14 mouse cellular contexts compared by ENCODE assay signal in the genomic region with DNA sequence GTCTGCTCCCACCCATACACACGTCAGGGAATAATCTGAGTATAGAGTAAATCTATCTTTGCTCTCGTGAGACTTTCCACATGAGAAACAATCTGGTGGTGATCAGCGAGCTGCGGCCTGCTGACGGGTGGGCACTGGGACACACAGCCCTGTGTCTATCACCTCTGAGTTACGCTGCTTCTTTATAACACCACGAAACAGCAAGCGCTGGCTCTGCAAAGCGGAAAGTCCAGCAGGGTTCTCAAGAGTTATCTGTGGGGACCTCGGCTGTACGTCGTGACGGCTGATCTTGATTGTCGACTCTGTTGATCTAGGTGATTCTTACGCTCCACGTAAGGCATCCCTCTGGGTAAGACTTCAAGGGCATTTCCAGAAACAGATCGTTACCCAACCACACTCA.
"Had no signal": no experiment of that assay in that cellular context is flagged by ENCODE, and none has a peak within 500 bp of the region (broad histone marks: within the 10 kb centered on the region; RNA-seq: fewer than 3 reads in every experiment).

No protein-coding gene starts in this region.

- H3K9ac ChIP-seq: liver, embryonic 13.5 days; midbrain, embryonic 13.5 days; neural tube, embryonic 12.5 days had no signal

- H3K27ac ChIP-seq: liver, embryonic 13.5 days; midbrain, embryonic 13.5 days; neural tube, embryonic 12.5 days had no signal

- H3K9me3 ChIP-seq: liver, embryonic 13.5 days; neural tube, embryonic 12.5 days had no signal

- DNase-seq: kidney, adult 18-20 months; kidney, adult 9 months; kidney, postnatal 14 days; kidney, postnatal 4 days; left cerebral cortex, postnatal 4 days; liver, embryonic 13.5 days; lung, adult 2 months; lung, postnatal 14 days; lung, postnatal 4 days; right cerebral cortex, postnatal 25 days; thymus, adult 18-20 months; thymus, postnatal 36 days had no signal

- H3K4me2 ChIP-seq: liver, embryonic 13.5 days; midbrain, embryonic 13.5 days; neural tube, embryonic 12.5 days had no signal

- H3K27me3 ChIP-seq: liver, embryonic 13.5 days; neural tube, embryonic 12.5 days had no signal

- H3K36me3 ChIP-seq: liver, embryonic 13.5 days; midbrain, embryonic 13.5 days; neural tube, embryonic 12.5 days had no signal

- H3K4me3 ChIP-seq: liver, embryonic 13.5 days; midbrain, embryonic 13.5 days; neural tube, embryonic 12.5 days had no signal
